Mouse (Mus musculus): ENCODE data around the gene Myh14. TPM values are rescaled to one million over a fixed set of nuclear protein-coding genes. Genes with fewer than 3 reads are reported as not detected.

The Myh14 gene
- polyA plus RNA-seq, 1 experiment from 2014 or later: 11.8 TPM

DNA sequence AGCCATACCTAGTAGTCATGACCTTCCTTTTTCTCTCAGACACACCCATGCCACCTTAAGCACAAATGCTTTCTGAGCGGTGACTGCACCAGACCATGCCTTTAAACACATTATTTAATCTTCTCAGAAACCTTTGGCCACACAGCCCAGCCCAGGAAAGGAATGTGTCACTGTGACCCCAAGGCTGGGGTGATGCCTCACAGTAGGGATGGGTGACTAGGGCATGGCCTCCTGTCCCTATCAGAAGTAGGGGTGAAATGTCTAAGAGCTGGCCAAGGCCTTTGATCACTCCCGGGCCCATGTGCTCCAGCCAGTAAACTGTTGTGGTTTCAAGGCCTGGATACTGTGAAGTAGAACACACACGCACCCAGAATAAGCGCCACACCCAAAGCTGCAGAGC is 24.6 kb upstream of the Myh14 start:
- Histone ChIP-seq H3K27me3 (peaks cover 4% of the 10 kb centered on the region), H3K9me3 (no peaks in the 10 kb centered on the region), H3K36me3 (no peaks in the 10 kb centered on the region), H3K27ac (no peak overlapping the region), H3K9ac (no peak overlapping the region), H3K4me3 (no peak overlapping the region), H3K4me2 (no peak overlapping the region), H3K4me1 (peaks cover 13% of the 10 kb centered on the region)
- ATAC-seq (ENCODE audit: insufficient number of reproducible peaks, insufficient read depth, low FRiP score, low TSS enrichment, low read depth): no peak
- 88% methylated on average over 4 of the region's 4 CpGs for WGBS

DNA sequence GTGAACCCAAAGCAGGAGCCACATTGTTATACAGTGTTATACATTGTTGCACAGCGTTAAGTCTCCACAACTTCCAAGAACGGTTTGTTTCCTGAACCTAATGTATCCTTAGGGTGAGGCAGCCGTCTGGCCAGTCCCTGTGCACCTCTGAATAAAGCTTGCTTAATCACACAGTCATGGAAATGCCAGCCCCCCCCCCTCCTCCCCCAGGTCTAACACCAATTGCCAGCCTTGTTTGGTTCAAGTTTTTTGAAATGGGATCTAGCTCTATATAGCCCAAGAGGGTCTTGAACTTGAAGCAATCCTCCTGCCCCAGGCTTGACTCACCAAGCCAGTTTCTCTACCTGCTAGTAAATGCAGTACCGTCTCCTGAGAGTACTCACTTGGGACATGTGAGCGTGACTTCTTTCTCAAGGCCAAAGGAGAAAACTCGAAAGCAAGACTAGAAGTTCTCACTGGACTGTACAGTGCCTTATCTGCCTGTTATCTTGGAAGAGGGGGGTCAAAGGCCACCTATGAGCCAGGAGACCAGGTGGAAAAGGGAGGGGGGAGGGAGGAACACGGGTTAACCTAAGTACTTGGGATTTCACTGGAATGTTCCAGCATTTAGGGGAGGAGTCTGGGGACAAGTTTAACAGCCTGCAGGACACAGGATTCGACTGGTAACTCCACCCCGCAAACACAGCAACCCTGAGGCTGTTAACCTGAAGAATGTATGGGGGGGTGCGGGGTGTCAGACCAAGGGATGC is 23.0 kb upstream of the Myh14 start:
- H3K9ac ChIP-seq: no peak overlapping the region
- no peaks in the 10 kb centered on the region for H3K9me3 ChIP-seq
- no peak for ATAC-seq (ENCODE audit: insufficient number of reproducible peaks, insufficient read depth, low FRiP score, low TSS enrichment, low read depth)
- 60% methylated on average over 10 of the region's 10 CpGs for WGBS
- H3K4me1 ChIP-seq: peaks cover 13% of the 10 kb centered on the region
- no peaks in the 10 kb centered on the region for H3K36me3 ChIP-seq
- no peak overlapping the region for H3K27ac ChIP-seq
- no peak overlapping the region for H3K4me3 ChIP-seq
- peaks cover 4% of the 10 kb centered on the region for H3K27me3 ChIP-seq
- H3K4me2 ChIP-seq: no peak overlapping the region

DNA sequence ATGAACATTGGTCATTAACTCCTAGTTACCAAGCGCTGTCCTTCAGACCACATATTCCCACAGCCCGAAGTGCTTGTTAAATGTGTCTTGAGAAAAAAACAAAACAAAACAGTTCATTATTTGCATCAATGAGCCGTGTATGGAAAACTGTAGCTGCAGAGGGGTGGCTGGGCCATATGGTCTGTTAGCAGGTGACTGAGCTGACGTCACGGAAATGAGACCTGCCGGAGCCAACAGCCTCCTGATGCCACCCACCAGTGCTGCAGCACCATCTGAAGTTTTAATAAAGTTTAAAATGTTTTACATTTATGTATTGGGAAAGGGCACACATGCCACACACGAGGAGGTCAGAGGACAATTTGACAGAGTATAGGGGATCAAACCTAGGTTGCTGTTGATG is 18.7 kb upstream of the Myh14 start:
- Histone ChIP-seq H3K4me2 (no peak overlapping the region), H3K9ac (no peak overlapping the region), H3K27me3 (no peaks in the 10 kb centered on the region), H3K27ac (no peak overlapping the region), H3K4me1 (no peaks in the 10 kb centered on the region), H3K4me3 (no peak overlapping the region), H3K9me3 (no peaks in the 10 kb centered on the region; the same call in 1 of the 2 replicates), H3K36me3 (no peaks in the 10 kb centered on the region)
- 90% methylated on average over 7 of the region's 7 CpGs for WGBS
- ATAC-seq (ENCODE audit: insufficient number of reproducible peaks, insufficient read depth, low FRiP score, low TSS enrichment, low read depth): no peak

DNA sequence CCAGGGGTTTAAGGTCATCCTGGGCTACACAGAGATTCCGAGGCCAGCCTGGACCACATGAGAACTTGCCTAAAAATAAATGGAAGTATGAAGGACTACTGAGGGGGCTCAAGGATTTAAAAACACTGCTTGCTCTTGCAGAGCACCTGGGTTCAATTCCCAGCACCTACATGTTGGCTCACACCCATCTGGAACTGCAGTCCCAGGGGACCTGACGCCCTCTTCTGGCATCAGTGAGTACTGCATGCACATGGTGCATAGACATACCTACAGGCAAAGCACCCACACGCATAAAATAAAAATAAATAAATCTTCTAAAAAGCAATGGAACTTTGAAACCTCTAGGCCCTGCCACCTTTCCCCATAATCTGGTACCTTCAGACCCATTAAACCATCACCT is 18.2 kb upstream of the Myh14 start:
- H3K27me3 ChIP-seq: no peaks in the 10 kb centered on the region
- no peak overlapping the region for H3K4me2 ChIP-seq
- no peaks in the 10 kb centered on the region for H3K4me1 ChIP-seq
- H3K4me3 ChIP-seq: no peak overlapping the region
- H3K9ac ChIP-seq: no peak overlapping the region
- ATAC-seq (ENCODE audit: insufficient number of reproducible peaks, insufficient read depth, low FRiP score, low TSS enrichment, low read depth): no peak
- 74% methylated on average over 3 of the region's 3 CpGs for WGBS
- H3K9me3 ChIP-seq: no peaks in the 10 kb centered on the region; the same call in 1 of the 2 replicates
- H3K36me3 ChIP-seq: no peaks in the 10 kb centered on the region
- no peak overlapping the region for H3K27ac ChIP-seq

DNA sequence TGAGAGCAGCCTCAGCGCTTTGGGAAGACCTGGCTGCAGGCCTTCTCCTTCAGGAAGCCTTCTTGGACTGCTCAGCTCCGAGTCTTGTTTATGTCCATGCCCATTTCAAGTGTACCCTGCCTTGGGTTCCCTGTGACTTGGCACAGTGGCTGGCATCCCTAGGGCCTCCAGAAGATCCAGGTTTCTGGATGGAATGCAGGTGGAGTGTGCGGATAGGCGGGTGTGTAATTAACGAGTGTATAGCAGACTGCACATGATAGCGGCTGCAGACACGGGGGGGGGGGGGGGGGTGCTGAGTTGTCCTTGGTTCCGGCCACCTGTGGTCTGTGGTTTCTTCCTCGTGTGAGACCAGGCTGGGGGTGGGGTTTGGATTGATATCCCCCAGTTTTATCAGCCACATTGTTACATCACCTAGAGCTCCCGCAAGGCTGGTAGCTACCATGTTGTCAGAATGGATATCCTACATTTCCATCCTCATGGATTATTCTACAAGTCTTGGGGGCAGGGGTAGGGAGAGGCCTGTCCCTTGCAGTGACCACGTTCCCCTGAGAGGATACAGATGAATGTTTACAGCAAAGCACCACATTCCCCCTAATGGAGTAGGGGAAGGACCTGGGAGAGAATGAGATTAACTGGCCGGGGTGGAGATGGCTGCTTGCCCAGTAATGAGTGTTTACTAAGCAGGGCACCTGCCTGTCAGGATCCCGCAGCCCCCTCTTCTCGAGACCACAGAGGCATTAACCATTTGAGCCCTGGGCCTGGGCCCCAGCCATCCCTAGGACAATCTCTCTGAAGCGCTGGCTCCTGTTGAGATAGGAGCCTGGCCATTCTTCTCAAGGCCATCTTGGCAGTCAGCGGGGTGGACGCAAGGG is 15.1 kb upstream of the Myh14 start:
- Histone ChIP-seq H3K4me3 (no peak overlapping the region), H3K9ac (no peak overlapping the region), H3K27ac (no peak overlapping the region), H3K4me1 (no peaks in the 10 kb centered on the region), H3K36me3 (no peaks in the 10 kb centered on the region), H3K27me3 (no peaks in the 10 kb centered on the region), H3K9me3 (no peaks in the 10 kb centered on the region; the same call in 1 of the 2 replicates), H3K4me2 (no peak overlapping the region)
- no peak for ATAC-seq (ENCODE audit: insufficient number of reproducible peaks, insufficient read depth, low FRiP score, low TSS enrichment, low read depth)
- 57% methylated on average over 17 of the region's 17 CpGs for WGBS

DNA sequence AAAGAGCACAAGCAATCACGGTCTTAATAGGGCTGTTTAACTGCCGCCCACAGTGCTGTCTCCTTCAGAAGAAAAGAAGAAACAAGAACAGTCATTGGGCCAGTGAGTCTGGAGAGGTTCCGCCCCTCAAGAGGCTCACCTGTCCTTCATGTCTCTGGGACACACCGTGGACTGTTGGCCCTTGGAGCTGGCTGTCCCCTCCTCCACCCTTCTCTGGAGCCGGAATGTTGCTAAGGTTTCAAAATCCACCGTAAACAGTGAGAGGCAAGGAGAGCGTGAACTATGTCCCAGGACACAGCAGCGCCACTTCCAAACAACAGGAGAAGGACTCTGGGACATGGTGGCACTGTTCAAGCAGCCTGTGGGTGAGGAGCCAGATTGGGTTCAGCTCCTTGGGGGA is 13.0 kb upstream of the Myh14 start:
- 71% methylated on average over 8 of the region's 8 CpGs for WGBS
- Histone ChIP-seq H3K9ac (no peak overlapping the region), H3K27ac (no peak overlapping the region), H3K4me2 (no peak overlapping the region), H3K4me3 (no peak overlapping the region), H3K9me3 (no peaks in the 10 kb centered on the region; the same call in 1 of the 2 replicates), H3K27me3 (no peaks in the 10 kb centered on the region), H3K4me1 (no peaks in the 10 kb centered on the region), H3K36me3 (no peaks in the 10 kb centered on the region)
- no peak for ATAC-seq (ENCODE audit: insufficient number of reproducible peaks, insufficient read depth, low FRiP score, low TSS enrichment, low read depth)

DNA sequence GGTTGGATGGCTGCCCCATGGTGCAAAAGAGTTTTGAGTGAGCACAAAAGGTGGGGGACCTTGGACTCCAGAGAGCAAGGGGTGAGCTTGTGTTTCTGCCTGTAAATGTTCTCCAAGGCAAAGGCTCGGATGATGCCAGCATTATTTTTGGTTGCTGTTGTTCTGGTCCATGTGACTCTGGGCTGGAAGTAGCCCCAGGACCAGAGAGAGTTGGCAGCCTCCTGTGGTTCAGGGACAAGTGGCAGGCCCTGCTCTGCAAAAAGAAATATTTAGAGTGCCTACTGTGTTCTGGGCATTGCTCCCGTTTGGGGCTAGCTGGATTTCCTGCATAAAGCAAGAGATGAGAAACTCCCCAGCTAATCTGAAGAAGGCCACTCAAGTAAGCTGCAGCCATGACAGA is 6.0 kb upstream of the Myh14 start:
- 50% methylated on average over 2 of the region's 2 CpGs for WGBS
- no peak overlapping the region for H3K4me3 ChIP-seq
- H3K9me3 ChIP-seq: no peaks in the 10 kb centered on the region
- H3K27me3 ChIP-seq: peaks cover 7% of the 10 kb centered on the region; the same call in 1 of the 2 replicates
- no peak overlapping the region for H3K4me2 ChIP-seq
- ATAC-seq (ENCODE audit: insufficient number of reproducible peaks, insufficient read depth, low FRiP score, low TSS enrichment, low read depth): no peak
- H3K9ac ChIP-seq: no peak overlapping the region
- H3K27ac ChIP-seq: no peak overlapping the region
- H3K36me3 ChIP-seq: no peaks in the 10 kb centered on the region
- H3K4me1 ChIP-seq: no peaks in the 10 kb centered on the region

DNA sequence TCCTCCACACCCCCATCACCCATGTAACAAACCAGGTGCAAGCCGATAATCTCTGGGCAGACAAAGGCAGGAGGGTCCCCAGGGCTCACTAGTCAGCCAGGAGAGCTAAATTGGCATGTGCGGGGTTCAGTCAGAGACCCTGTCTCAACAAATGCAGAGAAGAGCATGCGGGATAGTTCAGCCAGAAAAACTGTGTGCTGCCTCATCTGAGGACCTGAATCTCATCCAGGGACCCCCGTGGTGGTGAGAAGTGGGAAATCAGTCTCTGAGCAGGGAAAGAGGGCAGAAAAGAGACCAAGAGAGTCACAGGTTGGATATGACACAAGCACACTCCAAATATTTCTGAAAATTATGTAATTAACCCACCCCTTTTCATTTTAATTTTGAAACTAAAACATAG is 5.5 kb upstream of the Myh14 start:
- Histone ChIP-seq H3K27ac (no peak overlapping the region), H3K9me3 (no peaks in the 10 kb centered on the region), H3K9ac (no peak overlapping the region), H3K27me3 (peaks cover 11% of the 10 kb centered on the region), H3K36me3 (no peaks in the 10 kb centered on the region), H3K4me2 (no peak overlapping the region), H3K4me3 (no peak overlapping the region), H3K4me1 (peaks cover 3% of the 10 kb centered on the region; the same call in 1 of the 2 replicates)
- ATAC-seq (ENCODE audit: insufficient number of reproducible peaks, insufficient read depth, low FRiP score, low TSS enrichment, low read depth): no peak
- 61% methylated on average over 4 of the region's 4 CpGs for WGBS

DNA sequence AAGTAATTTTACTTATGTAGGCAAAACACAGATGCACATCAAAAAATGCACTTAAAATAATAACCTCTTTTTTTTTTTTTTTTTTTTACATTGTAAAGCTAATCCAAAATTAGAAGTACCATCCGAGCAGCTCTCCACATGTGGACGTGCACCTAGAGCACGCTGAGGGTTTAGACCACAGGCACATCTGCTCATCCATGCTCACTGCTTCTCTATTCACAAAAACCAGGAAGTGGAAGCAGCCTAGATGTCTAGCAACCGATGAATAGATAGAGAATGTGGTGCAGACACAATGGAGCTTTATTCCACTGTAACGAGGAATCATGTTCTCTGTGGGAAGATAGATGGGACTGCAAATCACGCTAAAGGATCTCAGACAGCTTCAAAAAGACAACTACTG is 4.5 kb upstream of the Myh14 start:
- 46% methylated on average over 6 of the region's 6 CpGs for WGBS
- H3K27ac ChIP-seq: no peak overlapping the region
- H3K4me2 ChIP-seq: no peak overlapping the region
- H3K4me3 ChIP-seq: no peak overlapping the region
- no peaks in the 10 kb centered on the region for H3K36me3 ChIP-seq
- no peaks in the 10 kb centered on the region for H3K9me3 ChIP-seq
- peaks cover 20% of the 10 kb centered on the region for H3K27me3 ChIP-seq
- no peak overlapping the region for H3K9ac ChIP-seq
- no peak for ATAC-seq (ENCODE audit: insufficient number of reproducible peaks, insufficient read depth, low FRiP score, low TSS enrichment, low read depth)
- H3K4me1 ChIP-seq: peaks cover 12% of the 10 kb centered on the region; the same call in 1 of the 2 replicates

DNA sequence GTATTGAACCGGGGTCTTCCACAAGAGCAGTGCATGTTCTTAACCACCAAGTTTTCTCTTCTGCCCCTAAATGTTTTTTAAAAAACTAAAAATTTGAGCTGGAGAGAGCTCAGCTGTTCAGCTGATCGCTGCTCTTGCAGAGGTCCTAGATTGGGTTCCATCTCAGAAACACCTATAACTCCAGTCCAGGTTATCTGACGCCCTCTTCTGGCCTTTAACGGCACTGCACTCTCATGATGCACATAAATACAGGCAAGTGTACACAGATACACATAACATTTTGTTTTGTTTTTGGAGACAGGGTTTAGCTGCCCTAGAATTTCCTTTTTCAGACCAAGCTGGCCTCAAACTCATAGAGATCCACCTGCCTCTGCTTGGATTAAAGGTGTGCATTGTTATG is 3.9 kb upstream of the Myh14 start:
- H3K9ac ChIP-seq: no peak overlapping the region
- ATAC-seq (ENCODE audit: insufficient number of reproducible peaks, insufficient read depth, low FRiP score, low TSS enrichment, low read depth): no peak
- H3K27me3 ChIP-seq: peaks cover 25% of the 10 kb centered on the region
- peaks cover 12% of the 10 kb centered on the region; the same call in 1 of the 2 replicates for H3K4me1 ChIP-seq
- H3K9me3 ChIP-seq: no peaks in the 10 kb centered on the region
- H3K27ac ChIP-seq: no peak overlapping the region
- no peaks in the 10 kb centered on the region for H3K36me3 ChIP-seq
- 71% methylated on average over 4 of the region's 4 CpGs for WGBS
- H3K4me3 ChIP-seq: no peak overlapping the region
- no peak overlapping the region for H3K4me2 ChIP-seq

DNA sequence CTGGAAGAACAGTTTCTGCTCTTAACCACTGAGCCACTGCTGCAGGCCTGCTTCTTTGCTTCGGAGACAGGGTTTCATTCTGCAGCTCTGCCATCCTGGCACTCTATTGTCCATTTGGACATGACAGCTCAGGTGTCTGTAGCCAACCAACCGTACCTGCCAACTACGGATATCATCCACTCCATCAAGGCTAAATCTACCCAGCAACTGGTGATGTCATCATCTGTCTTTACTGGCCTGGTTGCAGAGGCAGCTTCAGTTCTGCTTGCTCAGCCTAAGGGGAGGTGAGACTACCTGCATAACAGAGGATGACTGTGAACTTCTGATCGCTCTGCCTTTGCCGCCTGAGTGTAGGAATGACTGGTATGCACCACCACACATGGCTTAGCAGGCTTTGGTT is 1.6 kb upstream of the Myh14 start:
- Histone ChIP-seq H3K9ac (no peak overlapping the region), H3K4me2 (no peak overlapping the region), H3K36me3 (no peaks in the 10 kb centered on the region), H3K4me3 (no peak overlapping the region), H3K27ac (no peak overlapping the region), H3K4me1 (peaks cover 12% of the 10 kb centered on the region; the same call in 1 of the 2 replicates), H3K27me3 (peaks cover 42% of the 10 kb centered on the region), H3K9me3 (no peaks in the 10 kb centered on the region)
- no peak for ATAC-seq (ENCODE audit: insufficient number of reproducible peaks, insufficient read depth, low FRiP score, low TSS enrichment, low read depth)
- WGBS: 65% methylated on average over 5 of the region's 5 CpGs

Data from embryonic facial prominence, embryonic 13.5 days (tissue).